Mouse (Mus musculus) spleen, adult 2 months (tissue): ENCODE measurements at regions not wholly inside any gene's neighbourhood (a gene's known extent, or its start where the extent isn't known, plus 50 kb on each side); places are given as distances from the start of the nearest gene placed in this dataset.

ENCODE experiments used
- CTCF ChIP-seq: fragments of 200-500 bp; IDR thresholded peaks from 2 replicates; pipeline ENCODE4 v1.5.1; 2011; ENCODE audit warnings: mild to moderate bottlenecking, inconsistent platforms; ENCODE audit not compliant: insufficient read depth, insufficient read length, insufficient replicate concordance; ENCODE audit errors: extremely low read depth
- POLR2A ChIP-seq: fragments of 200-500 bp; IDR thresholded peaks from 2 replicates; pipeline ENCODE4 v1.6.1; 2011; ENCODE audit warnings: low read depth, low read length, inconsistent platforms

GRCm38 (mm10) chr7:116882268-116882964 is 378.2 kb downstream of the Nucb2 start:
- TF ChIP-seq CTCF (no peak), POLR2A (no peak)
